Mouse (Mus musculus): ENCODE data around the gene Tuba3b. TPM values are rescaled to one million over a fixed set of nuclear protein-coding genes. Genes with fewer than 3 reads are reported as not detected.

Tuba3b gene
- total and polyA plus RNA-seq, 2 experiments from 2014 or later, result 1.5 TPM; not detected in 1

- Histone ChIP-seq H3K27me3 (ENCODE audit: control insufficient read depth, insufficient read depth, low read length) (no peaks in the 10 kb centered on the region), H3K9ac (replicated peaks; ENCODE audit: low read depth, low read length) (no peak overlapping the region), H3K4me3 (ENCODE audit: low read depth, low read length) (no peak overlapping the region), H3K4me1 (ENCODE audit: control insufficient read depth, insufficient read depth) (no peaks in the 10 kb centered on the region), H3K27ac (ENCODE audit: low read depth) (no peak overlapping the region), H3K9me3 (replicated peaks; ENCODE audit: control insufficient read depth, low read length) (no peaks in the 10 kb centered on the region), H3K4me2 (ENCODE audit: low read depth, low read length) (no peak overlapping the region), H3K36me3 (replicated peaks; ENCODE audit: control insufficient read depth, insufficient read depth, low read length) (no peaks in the 10 kb centered on the region)
- DNase-seq (ENCODE audit: low spot score) (no peak), ATAC-seq (ENCODE audit: insufficient read depth, low read depth) (no peak)
- WGBS, result 79% methylated on average over 5 of the region's 5 CpGs
- no peak for TF ChIP-seq EP300 (IDR thresholded peaks at IDR 0.05; ENCODE audit: low read depth)
- no peak for TF ChIP-seq CTCF (IDR thresholded peaks at IDR 0.05; ENCODE audit: low read depth)
Observed at GRCm38 (mm10) chr6:145652986-145653385, 37.4 kb downstream of the Tuba3b start.

DNA sequence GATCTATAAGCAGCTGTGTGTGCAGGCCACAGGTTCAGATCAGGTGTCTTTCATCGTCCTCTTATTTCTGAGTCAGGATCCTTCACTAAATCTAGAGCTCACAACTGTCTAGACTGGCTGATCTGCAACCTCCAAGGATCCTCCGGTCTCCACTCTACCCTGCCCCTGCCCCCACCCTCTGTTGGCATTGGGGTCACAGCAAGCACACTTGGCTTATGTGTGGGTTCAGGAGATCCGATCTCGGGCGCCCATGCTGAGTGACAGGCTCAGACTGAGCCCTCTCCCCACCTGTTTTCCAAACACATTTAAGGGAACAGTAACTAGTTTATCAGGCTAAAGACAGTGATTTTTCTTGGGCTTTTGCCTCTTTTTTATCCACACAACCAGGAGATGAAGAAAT is 38.1 kb downstream of the Tuba3b start:
- DNase-seq (ENCODE audit: low spot score), result no peak
- Histone ChIP-seq H3K4me1 (ENCODE audit: control insufficient read depth, insufficient read depth) (no peaks in the 10 kb centered on the region), H3K4me3 (ENCODE audit: low read depth, low read length) (no peak overlapping the region), H3K9me3 (replicated peaks; ENCODE audit: control insufficient read depth, low read length) (no peaks in the 10 kb centered on the region), H3K36me3 (replicated peaks; ENCODE audit: control insufficient read depth, insufficient read depth, low read length) (no peaks in the 10 kb centered on the region), H3K4me2 (ENCODE audit: low read depth, low read length) (no peak overlapping the region), H3K9ac (replicated peaks; ENCODE audit: low read depth, low read length) (no peak overlapping the region), H3K27ac (ENCODE audit: low read depth) (no peak overlapping the region), H3K27me3 (ENCODE audit: control insufficient read depth, insufficient read depth, low read length) (no peaks in the 10 kb centered on the region)
- ATAC-seq (ENCODE audit: insufficient read depth, low read depth), result no peak
- no peak for TF ChIP-seq EP300 (IDR thresholded peaks at IDR 0.05; ENCODE audit: low read depth)
- no peak for TF ChIP-seq CTCF (IDR thresholded peaks at IDR 0.05; ENCODE audit: low read depth)
- 86% methylated on average over 5 of the region's 5 CpGs for WGBS

DNA sequence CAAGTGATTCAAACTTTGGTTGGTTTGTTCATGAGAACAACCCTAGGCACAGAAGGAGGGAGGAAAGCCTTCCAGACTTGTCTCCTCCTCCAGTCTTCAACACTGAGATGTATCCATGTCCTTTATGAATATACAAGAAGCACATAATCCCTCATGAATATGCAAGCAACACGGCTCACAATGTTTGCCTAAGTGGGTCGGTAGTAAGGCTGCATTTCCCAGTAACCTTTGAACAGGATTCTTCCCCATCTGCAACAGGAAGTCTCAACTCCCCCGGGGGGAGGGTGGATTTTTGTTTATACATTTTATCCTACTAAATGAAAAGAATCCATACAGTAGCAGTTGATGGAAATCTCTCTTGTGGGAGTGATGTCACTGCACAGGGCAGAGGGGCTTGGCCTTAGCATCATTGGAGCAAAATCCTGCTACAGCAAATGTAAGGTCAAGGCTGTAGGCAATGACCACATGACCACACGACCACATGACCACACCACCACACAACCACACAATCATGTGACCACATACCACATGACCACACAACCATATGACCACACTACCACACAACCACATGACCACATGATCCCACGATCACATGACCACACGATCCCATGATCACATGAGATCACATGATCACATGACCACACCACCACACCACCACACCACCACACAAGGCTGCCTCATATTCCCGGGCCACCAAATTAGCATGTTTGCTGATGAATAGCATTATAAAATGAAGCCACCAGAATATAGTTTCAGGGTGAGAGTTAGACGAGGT is 38.7 kb downstream of the Tuba3b start:
- 75% methylated on average over 8 of the region's 8 CpGs for WGBS
- Histone ChIP-seq H3K36me3 (replicated peaks; ENCODE audit: control insufficient read depth, insufficient read depth, low read length) (no peaks in the 10 kb centered on the region), H3K9ac (replicated peaks; ENCODE audit: low read depth, low read length) (no peak overlapping the region), H3K27ac (ENCODE audit: low read depth) (no peak overlapping the region), H3K4me3 (ENCODE audit: low read depth, low read length) (no peak overlapping the region), H3K27me3 (ENCODE audit: control insufficient read depth, insufficient read depth, low read length) (no peaks in the 10 kb centered on the region), H3K4me2 (ENCODE audit: low read depth, low read length) (no peak overlapping the region), H3K9me3 (replicated peaks; ENCODE audit: control insufficient read depth, low read length) (no peaks in the 10 kb centered on the region), H3K4me1 (ENCODE audit: control insufficient read depth, insufficient read depth) (no peaks in the 10 kb centered on the region)
- ATAC-seq (ENCODE audit: insufficient read depth, low read depth) (no peak), DNase-seq (ENCODE audit: low spot score) (no peak)
- TF ChIP-seq EP300 (IDR thresholded peaks at IDR 0.05; ENCODE audit: low read depth), result no peak
- no peak for TF ChIP-seq CTCF (IDR thresholded peaks at IDR 0.05; ENCODE audit: low read depth)

DNA sequence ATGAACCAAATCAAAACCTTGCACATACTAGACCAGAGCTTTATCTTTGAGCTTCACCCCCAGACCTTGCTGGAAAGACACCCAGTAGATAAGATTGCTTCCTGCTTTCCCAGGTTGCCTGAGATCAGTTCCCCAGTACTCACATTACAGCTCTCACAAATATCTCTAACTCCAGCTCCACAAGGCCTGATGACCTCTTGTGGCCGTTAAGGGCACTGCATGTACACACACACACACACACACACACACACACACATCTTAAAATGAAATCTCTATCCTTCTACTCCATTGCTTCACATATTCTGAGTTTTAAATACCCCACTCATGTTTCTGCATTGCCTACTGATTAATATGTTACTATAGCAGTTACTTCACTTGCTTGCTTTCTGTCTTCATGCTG is 40.1 kb downstream of the Tuba3b start:
- DNase-seq (ENCODE audit: low spot score), result no peak
- WGBS, result 95% methylated on average over 1 of the region's 1 CpGs
- H3K4me2 ChIP-seq (ENCODE audit: low read depth, low read length), result no peak overlapping the region

GRCm38 (mm10) chr6:145656740-145657591 is 41.4 kb downstream of the Tuba3b start:
- Histone ChIP-seq H3K4me2 (ENCODE audit: low read depth, low read length) (no peak overlapping the region), H3K4me1 (ENCODE audit: control insufficient read depth, insufficient read depth) (no peaks in the 10 kb centered on the region), H3K27me3 (ENCODE audit: control insufficient read depth, insufficient read depth, low read length) (no peaks in the 10 kb centered on the region), H3K27ac (ENCODE audit: low read depth) (no peak overlapping the region), H3K36me3 (replicated peaks; ENCODE audit: control insufficient read depth, insufficient read depth, low read length) (no peaks in the 10 kb centered on the region), H3K9me3 (replicated peaks; ENCODE audit: control insufficient read depth, low read length) (no peaks in the 10 kb centered on the region), H3K9ac (replicated peaks; ENCODE audit: low read depth, low read length) (no peak overlapping the region), H3K4me3 (ENCODE audit: low read depth, low read length) (no peak overlapping the region)
- DNase-seq (ENCODE audit: low spot score) (no peak), ATAC-seq (ENCODE audit: insufficient read depth, low read depth) (no peak; the same call in 1 of the 2 replicates)
- TF ChIP-seq EP300 (IDR thresholded peaks at IDR 0.05; ENCODE audit: low read depth) (no peak), CTCF (IDR thresholded peaks at IDR 0.05; ENCODE audit: low read depth) (peak; percentile 30)
- WGBS, result 76% methylated on average over 15 of the region's 15 CpGs

More for the DNA sequence above, 40.1 kb downstream of the Tuba3b start:
- H3K4me1 ChIP-seq (ENCODE audit: control insufficient read depth, insufficient read depth), result no peaks in the 10 kb centered on the region
- ATAC-seq (ENCODE audit: insufficient read depth, low read depth), result no peak
- no peak overlapping the region for H3K9ac ChIP-seq (replicated peaks; ENCODE audit: low read depth, low read length)
- TF ChIP-seq CTCF (IDR thresholded peaks at IDR 0.05; ENCODE audit: low read depth) (peak; percentile 17; the same call in 1 of the 2 replicates), EP300 (IDR thresholded peaks at IDR 0.05; ENCODE audit: low read depth) (no peak)
- H3K4me3 ChIP-seq (ENCODE audit: low read depth, low read length), result no peak overlapping the region
- H3K27me3 ChIP-seq (ENCODE audit: control insufficient read depth, insufficient read depth, low read length), result no peaks in the 10 kb centered on the region
- no peaks in the 10 kb centered on the region for H3K36me3 ChIP-seq (replicated peaks; ENCODE audit: control insufficient read depth, insufficient read depth, low read length)
- no peak overlapping the region for H3K27ac ChIP-seq (ENCODE audit: low read depth)
- no peaks in the 10 kb centered on the region for H3K9me3 ChIP-seq (replicated peaks; ENCODE audit: control insufficient read depth, low read length)
